Comparison of ENCODE assay signal across 18 mouse cellular contexts in the genomic region with DNA sequence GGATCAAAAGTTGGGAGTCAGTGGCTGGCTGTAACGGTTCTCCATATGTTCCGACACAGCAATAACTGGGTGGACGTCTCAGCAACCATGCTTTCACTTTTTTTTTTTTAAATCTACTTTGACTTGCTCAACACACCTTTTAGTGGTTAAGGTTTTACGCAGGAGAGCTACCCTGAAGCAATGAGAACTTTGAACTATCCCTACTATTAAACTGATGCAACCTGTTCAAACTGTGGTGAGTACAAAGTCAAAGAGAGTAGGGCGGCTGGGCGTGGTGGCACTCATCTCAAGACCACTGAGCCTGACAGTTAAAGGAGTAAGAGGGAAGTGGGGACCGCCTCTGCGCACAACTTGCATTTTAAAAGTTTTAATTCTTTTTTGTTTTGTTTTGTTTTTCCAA. TPM values are rescaled to one million over a fixed set of nuclear protein-coding genes. Genes with fewer than 3 reads are reported as not detected.
DNase-seq lines count a peak whose midpoint lies in the region; ATAC-seq lines count a peak whose summit lies in the region.
"Had no signal": no experiment of that assay in that cellular context is flagged by ENCODE, and none has a peak within 500 bp of the region (broad histone marks: within the 10 kb centered on the region; RNA-seq: fewer than 3 reads in every experiment).

No protein-coding gene starts in this region.

- peak; percentile 68 for DNase-seq in kidney, adult 11 months
- peak; percentile 69 to 81 for DNase-seq in kidney, postnatal 36 days
- DNase-seq: adrenal gland, adult 8-10 months; cerebellum, adult 11 months; cerebellum, postnatal 36 days; gastrocnemius, postnatal 14 days; thymus, postnatal 4 days had no signal

- H3K4me1 ChIP-seq in kidney, embryonic 14.5 days (ENCODE audit: control insufficient read depth, insufficient read depth, low read length), result no peaks in the 10 kb centered on the region
- 0 out of 2 replicates have a peak, but pooled peaks cover 8% of the 10 kb centered on the region for H3K4me1 ChIP-seq in intestine, embryonic 16.5 days (ENCODE audit: control insufficient read depth, insufficient read depth, low read length)
- peaks cover 12% of the 10 kb centered on the region for H3K4me1 ChIP-seq in liver, embryonic 15.5 days (replicated peaks)
- peaks cover 18% of the 10 kb centered on the region for H3K4me1 ChIP-seq in forebrain, embryonic 15.5 days
- H3K4me1 ChIP-seq in forebrain, embryonic 13.5 days, result peaks cover 13% of the 10 kb centered on the region; the same call in 1 of the 2 replicates
- H3K4me1 ChIP-seq: limb, embryonic 15.5 days had no signal

- no peak overlapping the region for H3K9ac ChIP-seq in kidney, embryonic 14.5 days (ENCODE audit: low read depth, low read length)
- H3K9ac ChIP-seq in intestine, embryonic 16.5 days (ENCODE audit: low read depth, low read length), result no peak overlapping the region
- no peak overlapping the region for H3K9ac ChIP-seq in liver, embryonic 15.5 days
- H3K9ac ChIP-seq in forebrain, embryonic 15.5 days (replicated peaks), result no peak overlapping the region
- H3K9ac ChIP-seq in forebrain, embryonic 13.5 days, result no peak overlapping the region
- H3K9ac ChIP-seq: hindbrain, embryonic 12.5 days; limb, embryonic 15.5 days; midbrain, embryonic 12.5 days; neural tube, embryonic 13.5 days had no signal

- no peak overlapping the region for H3K4me3 ChIP-seq in kidney, embryonic 14.5 days (ENCODE audit: low read length)
- H3K4me3 ChIP-seq in intestine, embryonic 16.5 days (ENCODE audit: low read length), result no peak overlapping the region
- H3K4me3 ChIP-seq in liver, embryonic 15.5 days (replicated peaks), result no peak overlapping the region
- no peak overlapping the region for H3K4me3 ChIP-seq in forebrain, embryonic 15.5 days
- H3K4me3 ChIP-seq in forebrain, embryonic 13.5 days, result no peak overlapping the region
- H3K4me3 ChIP-seq: hindbrain, embryonic 12.5 days; limb, embryonic 15.5 days; midbrain, embryonic 12.5 days; neural tube, embryonic 13.5 days had no signal

- H3K27ac ChIP-seq in kidney, embryonic 14.5 days (ENCODE audit: low read depth, low read length), result no peak overlapping the region
- peak overlapping the region; percentile 81 for H3K27ac ChIP-seq in intestine, embryonic 16.5 days (ENCODE audit: low read length)
- H3K27ac ChIP-seq in liver, embryonic 15.5 days (replicated peaks), result peak overlapping the region; percentile 74
- H3K27ac ChIP-seq in forebrain, embryonic 15.5 days (replicated peaks), result no peak overlapping the region
- no peak overlapping the region for H3K27ac ChIP-seq in forebrain, embryonic 13.5 days
- H3K27ac ChIP-seq: hindbrain, embryonic 12.5 days; limb, embryonic 15.5 days; midbrain, embryonic 12.5 days; neural tube, embryonic 13.5 days had no signal

- no peak for ATAC-seq in kidney, embryonic 14.5 days (ENCODE audit: low FRiP score, low TSS enrichment)
- ATAC-seq in intestine, embryonic 16.5 days, result peak; percentile 94
- ATAC-seq in liver, embryonic 15.5 days (ENCODE audit: insufficient read depth), result peak; percentile 69
- ATAC-seq in forebrain, embryonic 15.5 days (replicated peaks), result no peak
- ATAC-seq in frontal cortex, adult (ENCODE audit: low TSS enrichment), result no peak
- ATAC-seq in forebrain, embryonic 13.5 days, result no peak

- peaks cover 38% of the 10 kb centered on the region for H3K36me3 ChIP-seq in kidney, embryonic 14.5 days (ENCODE audit: control insufficient read depth, insufficient read depth, low read length)
- peaks cover 6% of the 10 kb centered on the region; the same call in 1 of the 2 replicates for H3K36me3 ChIP-seq in intestine, embryonic 16.5 days (ENCODE audit: control insufficient read depth, insufficient read depth, low read length)
- peaks cover 38% of the 10 kb centered on the region for H3K36me3 ChIP-seq in liver, embryonic 15.5 days (replicated peaks)
- H3K36me3 ChIP-seq in forebrain, embryonic 15.5 days, result peaks cover 34% of the 10 kb centered on the region
- H3K36me3 ChIP-seq in forebrain, embryonic 13.5 days (ENCODE audit: poor library complexity, severe bottlenecking), result peaks cover 51% of the 10 kb centered on the region

- H3K27me3 ChIP-seq in kidney, embryonic 14.5 days (ENCODE audit: control insufficient read depth, insufficient read depth, low read length), result no peaks in the 10 kb centered on the region
- no peaks in the 10 kb centered on the region for H3K27me3 ChIP-seq in intestine, embryonic 16.5 days (replicated peaks; ENCODE audit: control insufficient read depth, insufficient read depth, low read length)
- H3K27me3 ChIP-seq in liver, embryonic 15.5 days, result no peaks in the 10 kb centered on the region
- no peaks in the 10 kb centered on the region for H3K27me3 ChIP-seq in forebrain, embryonic 15.5 days
- no peaks in the 10 kb centered on the region for H3K27me3 ChIP-seq in forebrain, embryonic 13.5 days
- H3K27me3 ChIP-seq: CH12.LX; hindbrain, embryonic 12.5 days; limb, embryonic 15.5 days; midbrain, embryonic 12.5 days; neural tube, embryonic 13.5 days had no signal

- WGBS in kidney, embryonic 14.5 days, result 93% methylated on average over 8 of the region's 8 CpGs
- WGBS in intestine, embryonic 16.5 days, result 72% methylated on average over 8 of the region's 8 CpGs
- WGBS in liver, embryonic 15.5 days (ENCODE audit: insufficient replicate concordance), result 74% methylated on average over 8 of the region's 8 CpGs
- WGBS in forebrain, embryonic 15.5 days, result 93% methylated on average over 8 of the region's 8 CpGs
- WGBS in forebrain, embryonic 13.5 days, result 94% methylated on average over 8 of the region's 8 CpGs

- no peaks in the 10 kb centered on the region for H3K9me3 ChIP-seq in kidney, embryonic 14.5 days (ENCODE audit: control insufficient read depth, low read length)
- H3K9me3 ChIP-seq in intestine, embryonic 16.5 days (ENCODE audit: control insufficient read depth, low read length), result no peaks in the 10 kb centered on the region
- no peaks in the 10 kb centered on the region for H3K9me3 ChIP-seq in liver, embryonic 15.5 days (replicated peaks)
- no peaks in the 10 kb centered on the region for H3K9me3 ChIP-seq in forebrain, embryonic 15.5 days
- no peaks in the 10 kb centered on the region for H3K9me3 ChIP-seq in forebrain, embryonic 13.5 days (replicated peaks)
- H3K9me3 ChIP-seq: hindbrain, embryonic 12.5 days; limb, embryonic 15.5 days; midbrain, embryonic 12.5 days; neural tube, embryonic 13.5 days had no signal

- no peak overlapping the region for H3K4me2 ChIP-seq in kidney, embryonic 14.5 days (replicated peaks; ENCODE audit: low read depth, low read length)
- peak overlapping the region; percentile 44 for H3K4me2 ChIP-seq in intestine, embryonic 16.5 days (ENCODE audit: low read depth, low read length)
- H3K4me2 ChIP-seq in liver, embryonic 15.5 days, result peak overlapping the region; percentile 13; the same call in 1 of the 2 replicates
- H3K4me2 ChIP-seq in forebrain, embryonic 15.5 days (replicated peaks), result no peak overlapping the region
- H3K4me2 ChIP-seq in forebrain, embryonic 13.5 days, result no peak overlapping the region
- H3K4me2 ChIP-seq: hindbrain, embryonic 12.5 days; limb, embryonic 15.5 days; midbrain, embryonic 12.5 days; neural tube, embryonic 13.5 days had no signal

RNA-seq across cellular contexts. Expression of a gene that starts 7.0 kb away (rescaled TPM):
- 26.0 and 33.7 TPM in 2 replicates for polyA plus RNA-seq in kidney, embryonic 14.5 days (2014; fragmentation: Nextera tagmentation; extraction: Ambion mirVana)
- 20.0 and 21.0 TPM in 2 replicates for polyA plus RNA-seq in intestine, embryonic 16.5 days (2015; fragmentation: Nextera tagmentation; extraction: Ambion mirVana)
- polyA plus RNA-seq in liver, embryonic 15.5 days (2015; fragmentation: Nextera tagmentation; extraction: Ambion mirVana), result 12.8 and 13.4 TPM in 2 replicates
- polyA plus RNA-seq in forebrain, embryonic 15.5 days (2015; fragmentation: Nextera tagmentation; extraction: Ambion mirVana), result 46.1 and 46.2 TPM in 2 replicates
- 47.3 and 47.9 TPM in 2 replicates for polyA plus RNA-seq in forebrain, embryonic 13.5 days (2015; fragmentation: Nextera tagmentation; extraction: Ambion mirVana)

RNA-seq across cellular contexts. Expression of a gene that starts 31.4 kb away (rescaled TPM):
- 15.0 and 22.4 TPM in 2 replicates for polyA plus RNA-seq in kidney, embryonic 14.5 days (2014; fragmentation: Nextera tagmentation; extraction: Ambion mirVana)
- polyA plus RNA-seq in intestine, embryonic 16.5 days (2015; fragmentation: Nextera tagmentation; extraction: Ambion mirVana), result 10.4 and 10.8 TPM in 2 replicates
- 6.3 and 7.1 TPM in 2 replicates for polyA plus RNA-seq in liver, embryonic 15.5 days (2015; fragmentation: Nextera tagmentation; extraction: Ambion mirVana)
- polyA plus RNA-seq in forebrain, embryonic 15.5 days (2015; fragmentation: Nextera tagmentation; extraction: Ambion mirVana), result 7.3 and 8.3 TPM in 2 replicates
- 6.5 and 7.5 TPM in 2 replicates for polyA plus RNA-seq in forebrain, embryonic 13.5 days (2015; fragmentation: Nextera tagmentation; extraction: Ambion mirVana)

Comparison
In these comparisons a context has a peak if more than half of its experiments do, and no peak if none do; other contexts are left out.
1. ATAC-seq: peak in intestine, embryonic 16.5 days (single experiment) and liver, embryonic 15.5 days (single experiment); none in kidney, embryonic 14.5 days (single experiment), forebrain, embryonic 15.5 days (single experiment), frontal cortex, adult (single experiment) and forebrain, embryonic 13.5 days (single experiment).
2. H3K27ac ChIP-seq: peak in intestine, embryonic 16.5 days (single experiment) and liver, embryonic 15.5 days (single experiment); none in kidney, embryonic 14.5 days (single experiment), forebrain, embryonic 15.5 days (single experiment) and forebrain, embryonic 13.5 days (single experiment).
3. H3K4me2 ChIP-seq: peak in intestine, embryonic 16.5 days (single experiment) and liver, embryonic 15.5 days (single experiment); none in kidney, embryonic 14.5 days (single experiment), forebrain, embryonic 15.5 days (single experiment) and forebrain, embryonic 13.5 days (single experiment).